ENCODE assay signal across 26 mouse cellular contexts in genomic region chr6:87667804-87668203, GRCm38 (mm10). TPM values are rescaled to one million over a fixed set of nuclear protein-coding genes. Genes with fewer than 3 reads are reported as not detected.
DNase-seq lines count a peak whose midpoint lies in the region; ATAC-seq and TF ChIP-seq lines count a peak whose summit lies in the region.
"Had no signal": no experiment of that assay in that cellular context is flagged by ENCODE, and none has a peak within 500 bp of the region (broad histone marks: within the 10 kb centered on the region; RNA-seq: fewer than 3 reads in every experiment).

No protein-coding gene starts in this region.

- no peak overlapping the region for H3K4me3 ChIP-seq in midbrain, embryonic 13.5 days (replicated peaks)
- no peak overlapping the region for H3K4me3 ChIP-seq in midbrain, embryonic 15.5 days
- no peak overlapping the region for H3K4me3 ChIP-seq in liver, embryonic 14.5 days (ENCODE audit: insufficient read depth in 1 of 2, low read depth in 2 of 2, low read length in 2 of 2)
- H3K4me3 ChIP-seq: embryonic facial prominence, embryonic 12.5 days; forebrain, embryonic 13.5 days; gastrocnemius, adult 2 months; heart, embryonic 15.5 days; layer of hippocampus, adult 2 months; midbrain, embryonic 12.5 days had no signal

- no peaks in the 10 kb centered on the region for H3K36me3 ChIP-seq in midbrain, embryonic 13.5 days
- H3K36me3 ChIP-seq in midbrain, embryonic 15.5 days (replicated peaks): no peaks in the 10 kb centered on the region
- H3K36me3 ChIP-seq in liver, embryonic 14.5 days (replicated peaks; ENCODE audit: control insufficient read depth, insufficient read depth, low read depth): peaks cover 3% of the 10 kb centered on the region; the same call in 1 of the 2 replicates
- H3K36me3 ChIP-seq: heart, embryonic 15.5 days had no signal

- TF ChIP-seq CTCF in liver, embryonic 14.5 days (IDR thresholded peaks at IDR 0.05; ENCODE audit: low read depth): no peak

- intact Hi-C loops in heart, postnatal 14 days (cut with DNase I): no loop called here

- no peaks in the 10 kb centered on the region for H3K9me3 ChIP-seq in midbrain, embryonic 13.5 days
- H3K9me3 ChIP-seq in midbrain, embryonic 15.5 days: no peaks in the 10 kb centered on the region
- no peaks in the 10 kb centered on the region; the same call in 1 of the 2 replicates for H3K9me3 ChIP-seq in liver, embryonic 14.5 days (ENCODE audit: control insufficient read depth, low read length)
- H3K9me3 ChIP-seq: embryonic facial prominence, embryonic 12.5 days; forebrain, embryonic 13.5 days; midbrain, embryonic 12.5 days had no signal

- TF ChIP-seq EP300 in liver, embryonic 14.5 days (IDR thresholded peaks at IDR 0.05; ENCODE audit: low read depth): no peak

- no peaks in the 10 kb centered on the region for H3K27me3 ChIP-seq in midbrain, embryonic 13.5 days
- no peaks in the 10 kb centered on the region for H3K27me3 ChIP-seq in midbrain, embryonic 15.5 days (replicated peaks)
- no peaks in the 10 kb centered on the region for H3K27me3 ChIP-seq in liver, embryonic 14.5 days (ENCODE audit: control insufficient read depth, insufficient read depth, low read length)
- H3K27me3 ChIP-seq: CH12.LX; embryonic facial prominence, embryonic 12.5 days; forebrain, embryonic 13.5 days; heart, embryonic 15.5 days; midbrain, embryonic 12.5 days had no signal

- peak; percentile 65 for DNase-seq in ZHBTc4 (ENCODE audit: low read depth, low spot score)
- DNase-seq in liver, embryonic 14.5 days (ENCODE audit: low read depth in 3 of 3, low spot score in 3 of 3): no peak
- no peak for DNase-seq in cerebellum, postnatal 36 days
- no peak for DNase-seq in heart, postnatal 14 days
- DNase-seq in left cerebral cortex, adult 11 months (ENCODE audit: low spot score): no peak
- DNase-seq: adrenal gland, adult 8-10 months; B cell, adult 2 months; cerebellum, adult 8-10 months; gastrocnemius, adult 2 months; heart, postnatal 4 days; kidney, adult 2 months; kidney, postnatal 14 days; lung, adult 18-20 months; lung, postnatal 10 days; right cerebral cortex, postnatal 14 days had no signal

- no peak overlapping the region for H3K27ac ChIP-seq in midbrain, embryonic 13.5 days
- H3K27ac ChIP-seq in midbrain, embryonic 15.5 days: no peak overlapping the region
- H3K27ac ChIP-seq in liver, embryonic 14.5 days: peak overlapping the region; percentile 70
- H3K27ac ChIP-seq: embryonic facial prominence, embryonic 12.5 days; forebrain, embryonic 13.5 days; gastrocnemius, adult 2 months; heart, embryonic 15.5 days; hindbrain, embryonic 14.5 days; layer of hippocampus, adult 2 months; midbrain, embryonic 12.5 days; stomach, postnatal 0 days had no signal

- peaks cover 29% of the 10 kb centered on the region for H3K4me1 ChIP-seq in midbrain, embryonic 13.5 days (replicated peaks)
- peaks cover 23% of the 10 kb centered on the region for H3K4me1 ChIP-seq in midbrain, embryonic 15.5 days
- peaks cover 29 to 32% of the 10 kb centered on the region in 2 experiments for H3K4me1 ChIP-seq in liver, embryonic 14.5 days (replicated peaks; ENCODE audit: control insufficient read depth in 2 of 2, insufficient read depth in 2 of 2, low read length in 1 of 2)

- 0 out of 2 replicates have a peak overlapping the region, but pooled peaks have one; percentile 19 for H3K9ac ChIP-seq in midbrain, embryonic 13.5 days (replicated peaks)
- no peak overlapping the region for H3K9ac ChIP-seq in midbrain, embryonic 15.5 days
- peak overlapping the region; percentile 49 for H3K9ac ChIP-seq in liver, embryonic 14.5 days (replicated peaks)
- H3K9ac ChIP-seq: embryonic facial prominence, embryonic 12.5 days; forebrain, embryonic 13.5 days; heart, embryonic 15.5 days; hindbrain, embryonic 14.5 days; midbrain, embryonic 12.5 days had no signal

- WGBS in midbrain, embryonic 13.5 days: 43% methylated on average over 8 of the region's 8 CpGs
- WGBS in midbrain, embryonic 15.5 days: 48% methylated on average over 8 of the region's 8 CpGs
- 66% methylated on average over 8 of the region's 8 CpGs for WGBS in liver, embryonic 14.5 days (ENCODE audit: insufficient replicate concordance)

- H3K4me2 ChIP-seq in midbrain, embryonic 13.5 days (replicated peaks): no peak overlapping the region
- no peak overlapping the region for H3K4me2 ChIP-seq in midbrain, embryonic 15.5 days
- H3K4me2 ChIP-seq in liver, embryonic 14.5 days (ENCODE audit: low read depth): peak overlapping the region; percentile 70
- H3K4me2 ChIP-seq: embryonic facial prominence, embryonic 12.5 days; forebrain, embryonic 13.5 days; heart, embryonic 15.5 days; hindbrain, embryonic 14.5 days; midbrain, embryonic 12.5 days had no signal

- no peak for ATAC-seq in midbrain, embryonic 13.5 days
- ATAC-seq in midbrain, embryonic 15.5 days (replicated peaks): no peak
- ATAC-seq in liver, embryonic 14.5 days (ENCODE audit: insufficient read depth): no peak
- ATAC-seq: forebrain, embryonic 13.5 days; inflammation-experienced regulatory T-cells, adult 6 months had no signal

RNA-seq across cellular contexts. Expression of gene Aplf, which starts 4.2 kb away (rescaled TPM):
- polyA plus RNA-seq in midbrain, embryonic 13.5 days (2015; fragmentation: Nextera tagmentation; extraction: Ambion mirVana): 8.9 and 10.7 TPM in 2 replicates
- 7.2 and 7.7 TPM in 2 replicates for polyA plus RNA-seq in midbrain, embryonic 15.5 days (2015; fragmentation: Nextera tagmentation; extraction: Ambion mirVana)
- polyA plus RNA-seq in liver, embryonic 14.5 days (2012; rRNA removed): 6.6 and 9.5 TPM in 2 replicates
- 16.5 and 17.9 TPM in 2 replicates for polyA plus RNA-seq in liver, embryonic 14.5 days (2014; fragmentation: Nextera tagmentation; extraction: Ambion mirVana)
- total RNA-seq in heart, postnatal 14 days (2021): 1 to 10 TPM; 2.4 to 2.6 TPM
